Mouse (Mus musculus): ENCODE measurements around the gene Zfp568.

DNA sequence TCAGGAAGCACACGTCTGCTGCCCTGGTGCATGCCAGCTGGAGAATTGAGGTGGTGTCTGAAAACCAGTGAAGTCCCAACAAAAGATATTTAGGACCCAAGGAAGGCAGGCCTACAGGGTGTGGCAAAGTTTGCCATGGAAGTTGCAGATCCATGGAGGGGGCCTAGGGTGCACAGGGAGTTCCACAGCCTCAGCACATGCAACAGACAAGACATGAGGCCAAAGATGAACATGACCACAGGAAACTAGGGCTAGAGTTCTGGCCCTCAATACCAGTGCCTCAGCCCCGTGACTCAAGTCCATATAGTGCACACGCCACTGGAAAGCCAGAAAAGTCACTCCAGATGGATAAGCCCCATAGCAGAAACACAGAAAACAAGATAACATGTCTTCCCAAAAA is 44.8 kb downstream of the Zfp568 start:
- no peak for TF ChIP-seq POLR2A (IDR thresholded peaks at IDR 0.05; ENCODE audit: control insufficient read depth, extremely low read depth, insufficient read depth, low read length, poor library complexity)
- TF ChIP-seq CTCF (IDR thresholded peaks at IDR 0.05; ENCODE audit: borderline replicate concordance, control insufficient read depth, extremely low read depth, insufficient read depth, low read length, poor library complexity), result no peak

All from thymus, adult 2 months (tissue).